Mouse (Mus musculus): ENCODE results near the gene Tdrd7. TPM values are rescaled to one million over a fixed set of nuclear protein-coding genes. Genes with fewer than 3 reads are reported as not detected.

Gene Tdrd7
- polyA plus RNA-seq, 1 experiment: 5.0 TPM

- TF ChIP-seq POLR2A (IDR thresholded peaks at IDR 0.05; ENCODE audit: control insufficient read depth, extremely low read depth, insufficient read depth, low read length, poor library complexity): no peak
- no peak for TF ChIP-seq CTCF (IDR thresholded peaks at IDR 0.05; ENCODE audit: borderline replicate concordance, control insufficient read depth, extremely low read depth, insufficient read depth, low read length, poor library complexity)
- Histone ChIP-seq H3K27ac (ENCODE audit: control insufficient read depth, insufficient read depth, low read length) (no peak overlapping the region), H3K36me3 (ENCODE audit: control insufficient read depth, insufficient read depth, low read length) (no peaks in the 10 kb centered on the region), H3K4me3 (ENCODE audit: control insufficient read depth, insufficient read depth, low read length) (no peak overlapping the region), H3K4me1 (replicated peaks; ENCODE audit: control insufficient read depth, insufficient read depth, low read length) (no peaks in the 10 kb centered on the region), H3K27me3 (ENCODE audit: control insufficient read depth, insufficient read depth, low read length) (no peaks in the 10 kb centered on the region)
- 98% methylated on average over 4 of the region's 4 CpGs for WGBS
- DNase-seq: no peak
Measured at GRCm38 (mm10) chr4:45956706-45957105, 8.4 kb upstream of the Tdrd7 start.

GRCm38 (mm10) chr4:45965737-45966447 is 758 bp downstream of the Tdrd7 start:
- H3K4me1 ChIP-seq (replicated peaks; ENCODE audit: control insufficient read depth, insufficient read depth, low read length): no peaks in the 10 kb centered on the region
- no peak overlapping the region for H3K27ac ChIP-seq (ENCODE audit: control insufficient read depth, insufficient read depth, low read length)
- DNase-seq: no peak
- no peak overlapping the region for H3K4me3 ChIP-seq (ENCODE audit: control insufficient read depth, insufficient read depth, low read length)
- TF ChIP-seq POLR2A (IDR thresholded peaks at IDR 0.05; ENCODE audit: control insufficient read depth, extremely low read depth, insufficient read depth, low read length, poor library complexity) (no peak), CTCF (IDR thresholded peaks at IDR 0.05; ENCODE audit: borderline replicate concordance, control insufficient read depth, extremely low read depth, insufficient read depth, low read length, poor library complexity) (no peak)
- 29% methylated on average over 13 of the region's 13 CpGs for WGBS
- H3K36me3 ChIP-seq (ENCODE audit: control insufficient read depth, insufficient read depth, low read length): no peaks in the 10 kb centered on the region
- H3K27me3 ChIP-seq (ENCODE audit: control insufficient read depth, insufficient read depth, low read length): no peaks in the 10 kb centered on the region; the same call in 1 of the 2 replicates

GRCm38 (mm10) chr4:45966716-45967115 is 1.6 kb downstream of the Tdrd7 start:
- no peak for DNase-seq
- no peak for TF ChIP-seq POLR2A (IDR thresholded peaks at IDR 0.05; ENCODE audit: control insufficient read depth, extremely low read depth, insufficient read depth, low read length, poor library complexity)
- TF ChIP-seq CTCF (IDR thresholded peaks at IDR 0.05; ENCODE audit: borderline replicate concordance, control insufficient read depth, extremely low read depth, insufficient read depth, low read length, poor library complexity): no peak
- WGBS: 77% methylated on average over 6 of the region's 6 CpGs
- H3K4me1 ChIP-seq (replicated peaks; ENCODE audit: control insufficient read depth, insufficient read depth, low read length): no peaks in the 10 kb centered on the region
- H3K27me3 ChIP-seq (ENCODE audit: control insufficient read depth, insufficient read depth, low read length): no peaks in the 10 kb centered on the region; the same call in 1 of the 2 replicates
- H3K27ac ChIP-seq (ENCODE audit: control insufficient read depth, insufficient read depth, low read length): no peak overlapping the region
- H3K36me3 ChIP-seq (ENCODE audit: control insufficient read depth, insufficient read depth, low read length): no peaks in the 10 kb centered on the region
- no peak overlapping the region for H3K4me3 ChIP-seq (ENCODE audit: control insufficient read depth, insufficient read depth, low read length)

GRCm38 (mm10) chr4:45967479-45968341 is 2.6 kb downstream of the Tdrd7 start:
- DNase-seq: no peak
- no peaks in the 10 kb centered on the region for H3K4me1 ChIP-seq (replicated peaks; ENCODE audit: control insufficient read depth, insufficient read depth, low read length)

GRCm38 (mm10) chr4:45969051-45969450 is 3.9 kb downstream of the Tdrd7 start:
- 83% methylated on average over 2 of the region's 2 CpGs for WGBS
- no peaks in the 10 kb centered on the region for H3K4me1 ChIP-seq (replicated peaks; ENCODE audit: control insufficient read depth, insufficient read depth, low read length)
- H3K27ac ChIP-seq (ENCODE audit: control insufficient read depth, insufficient read depth, low read length): no peak overlapping the region

More at GRCm38 (mm10) chr4:45967479-45968341, 2.6 kb downstream of the Tdrd7 start:
- H3K36me3 ChIP-seq (ENCODE audit: control insufficient read depth, insufficient read depth, low read length): no peaks in the 10 kb centered on the region
- H3K27ac ChIP-seq (ENCODE audit: control insufficient read depth, insufficient read depth, low read length): no peak overlapping the region
- no peak overlapping the region for H3K4me3 ChIP-seq (ENCODE audit: control insufficient read depth, insufficient read depth, low read length)
- no peaks in the 10 kb centered on the region; the same call in 1 of the 2 replicates for H3K27me3 ChIP-seq (ENCODE audit: control insufficient read depth, insufficient read depth, low read length)
- TF ChIP-seq CTCF (IDR thresholded peaks at IDR 0.05; ENCODE audit: borderline replicate concordance, control insufficient read depth, extremely low read depth, insufficient read depth, low read length, poor library complexity): no peak
- no peak for TF ChIP-seq POLR2A (IDR thresholded peaks at IDR 0.05; ENCODE audit: control insufficient read depth, extremely low read depth, insufficient read depth, low read length, poor library complexity)
- WGBS: 93% methylated on average over 9 of the region's 9 CpGs

GRCm38 (mm10) chr4:45970048-45970560 is 5.0 kb downstream of the Tdrd7 start:
- Histone ChIP-seq H3K36me3 (ENCODE audit: control insufficient read depth, insufficient read depth, low read length) (no peaks in the 10 kb centered on the region), H3K4me3 (ENCODE audit: control insufficient read depth, insufficient read depth, low read length) (no peak overlapping the region), H3K4me1 (replicated peaks; ENCODE audit: control insufficient read depth, insufficient read depth, low read length) (no peaks in the 10 kb centered on the region), H3K27me3 (ENCODE audit: control insufficient read depth, insufficient read depth, low read length) (no peaks in the 10 kb centered on the region; the same call in 1 of the 2 replicates), H3K27ac (ENCODE audit: control insufficient read depth, insufficient read depth, low read length) (no peak overlapping the region)
- TF ChIP-seq CTCF (IDR thresholded peaks at IDR 0.05; ENCODE audit: borderline replicate concordance, control insufficient read depth, extremely low read depth, insufficient read depth, low read length, poor library complexity): no peak
- no peak for TF ChIP-seq POLR2A (IDR thresholded peaks at IDR 0.05; ENCODE audit: control insufficient read depth, extremely low read depth, insufficient read depth, low read length, poor library complexity)
- no peak for DNase-seq
- WGBS: 78% methylated on average over 7 of the region's 7 CpGs

More at GRCm38 (mm10) chr4:45969051-45969450, 3.9 kb downstream of the Tdrd7 start:
- Histone ChIP-seq H3K27me3 (ENCODE audit: control insufficient read depth, insufficient read depth, low read length) (no peaks in the 10 kb centered on the region; the same call in 1 of the 2 replicates), H3K36me3 (ENCODE audit: control insufficient read depth, insufficient read depth, low read length) (no peaks in the 10 kb centered on the region), H3K4me3 (ENCODE audit: control insufficient read depth, insufficient read depth, low read length) (no peak overlapping the region)
- DNase-seq: no peak
- TF ChIP-seq CTCF (IDR thresholded peaks at IDR 0.05; ENCODE audit: borderline replicate concordance, control insufficient read depth, extremely low read depth, insufficient read depth, low read length, poor library complexity) (no peak), POLR2A (IDR thresholded peaks at IDR 0.05; ENCODE audit: control insufficient read depth, extremely low read depth, insufficient read depth, low read length, poor library complexity) (no peak)
